Mouse (Mus musculus) monocyte, adult 2 months (primary cell): ENCODE results near the gene Wdr89.

Experiments used
- DNase-seq, 2 experiments: peaks; one replicate each; pipeline ENCODE4 v3.0.0; 2022; ENCODE audit warnings: low spot score in 2 of 2, low read depth in 1 of 2

Gene Wdr89

DNA sequence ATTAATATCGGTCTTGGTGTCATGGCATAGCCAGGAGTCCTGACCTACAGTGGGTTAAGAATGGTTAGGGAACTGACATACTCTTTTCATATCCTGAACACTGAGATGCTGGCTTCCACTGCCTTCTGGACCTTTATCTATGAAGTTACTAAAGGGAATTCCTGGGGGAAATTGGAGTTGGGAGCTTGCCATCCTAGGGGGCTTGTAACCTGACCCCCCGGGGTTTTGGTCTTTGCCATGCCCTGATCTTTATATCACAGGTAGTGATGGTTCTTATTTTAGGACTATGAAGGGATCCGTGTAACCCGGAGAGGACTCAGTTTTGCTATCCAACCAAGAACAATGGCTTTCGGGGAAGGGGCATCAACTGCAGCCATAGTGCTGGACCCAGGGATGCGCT, 1.3 kb upstream of the Wdr89 start:
- no peak for DNase-seq

GRCm38 (mm10) chr12:75668916-75669257, 450 bp downstream of the Wdr89 start:
- DNase-seq: no peak

DNA sequence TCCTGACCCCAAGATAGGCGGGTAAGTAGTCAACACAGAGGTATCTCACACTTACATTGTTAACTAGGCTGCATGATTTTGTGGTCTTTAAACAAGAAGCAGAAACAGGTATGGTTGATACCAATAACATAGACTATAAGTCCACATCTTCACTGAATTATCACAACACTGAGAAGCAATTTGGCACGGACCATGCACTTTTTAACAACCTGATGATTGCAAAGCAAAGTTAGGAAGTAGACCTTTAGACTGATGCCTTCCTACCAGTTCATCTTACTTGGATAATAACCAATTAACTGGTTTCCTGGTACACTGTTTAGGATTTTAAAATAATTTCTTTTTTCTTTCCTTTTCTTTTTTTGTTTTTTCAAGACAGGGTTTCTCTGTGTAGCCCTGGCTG, 1.1 kb downstream of the Wdr89 start:
- no peak for DNase-seq

DNA sequence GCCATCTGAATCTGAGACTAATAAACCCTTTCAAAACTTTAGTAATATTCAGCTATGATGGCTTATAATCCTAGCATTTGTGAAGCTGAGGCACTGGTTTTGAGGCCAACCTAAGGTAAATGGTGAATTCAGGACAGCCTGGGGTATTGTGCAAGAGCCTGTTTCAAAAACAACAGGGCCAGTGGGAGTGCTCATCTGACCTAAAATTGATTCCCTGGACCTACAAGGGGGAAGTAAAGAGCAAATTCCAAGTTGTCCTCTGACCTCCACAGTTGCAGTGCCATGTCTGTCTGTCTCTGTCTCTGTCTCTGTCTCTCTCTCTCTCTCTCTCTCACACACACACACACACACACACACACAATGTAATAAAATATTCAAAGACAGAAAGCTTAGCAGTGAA, 2.4 kb downstream of the Wdr89 start:
- no peak for DNase-seq

- DNase-seq: no peak
Observed at GRCm38 (mm10) chr12:75664516-75664810, 4.9 kb downstream of the Wdr89 start.

DNA sequence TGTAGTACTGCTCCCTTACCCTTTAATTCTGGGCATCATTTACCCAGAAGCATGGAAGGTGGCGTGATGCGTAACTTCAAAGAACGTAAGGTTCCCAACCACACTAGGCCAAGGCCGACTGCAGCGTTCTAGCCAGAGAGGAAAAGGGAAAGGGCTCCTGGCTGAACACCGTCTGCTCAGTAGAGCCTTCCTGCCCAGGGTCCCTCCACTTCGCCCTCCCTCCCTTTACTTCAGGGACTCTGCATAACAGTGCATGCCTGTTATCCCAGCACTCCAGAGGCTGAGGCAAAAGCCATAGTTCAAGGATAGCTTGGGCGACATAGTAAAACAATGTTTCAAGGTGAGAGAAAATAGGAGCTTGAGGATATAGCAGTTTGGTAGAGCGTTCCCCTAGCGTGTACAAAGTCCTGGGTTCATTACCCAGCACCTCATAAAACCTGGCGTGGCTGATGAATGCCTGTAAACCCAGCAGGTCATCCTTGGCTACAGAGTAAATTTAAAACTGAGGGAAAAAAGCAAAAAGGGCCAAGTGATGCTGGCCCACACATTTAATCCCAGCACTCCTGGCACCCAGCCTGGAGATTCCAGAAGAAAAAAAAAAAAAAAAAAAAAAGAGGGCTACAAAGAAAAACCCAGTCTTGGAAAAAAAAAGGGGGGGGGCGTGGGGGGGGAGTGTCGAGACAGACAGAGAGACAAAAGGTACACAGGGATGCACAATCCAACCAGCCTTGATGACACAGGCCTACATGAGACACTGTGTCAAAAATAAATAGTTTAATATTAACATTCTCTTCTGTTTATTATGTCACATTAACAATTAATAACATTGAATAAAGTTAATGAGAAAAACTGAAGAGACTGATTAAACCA, 5.5 kb downstream of the Wdr89 start:
- DNase-seq: no peak

- no peak for DNase-seq
Observed at GRCm38 (mm10) chr12:75662376-75662775, 7.0 kb downstream of the Wdr89 start.

GRCm38 (mm10) chr12:75658403-75658802, 10.9 kb downstream of the Wdr89 start:
- DNase-seq: no peak

- DNase-seq: no peak
Observed at GRCm38 (mm10) chr12:75656580-75656979, 12.8 kb downstream of the Wdr89 start.

DNA sequence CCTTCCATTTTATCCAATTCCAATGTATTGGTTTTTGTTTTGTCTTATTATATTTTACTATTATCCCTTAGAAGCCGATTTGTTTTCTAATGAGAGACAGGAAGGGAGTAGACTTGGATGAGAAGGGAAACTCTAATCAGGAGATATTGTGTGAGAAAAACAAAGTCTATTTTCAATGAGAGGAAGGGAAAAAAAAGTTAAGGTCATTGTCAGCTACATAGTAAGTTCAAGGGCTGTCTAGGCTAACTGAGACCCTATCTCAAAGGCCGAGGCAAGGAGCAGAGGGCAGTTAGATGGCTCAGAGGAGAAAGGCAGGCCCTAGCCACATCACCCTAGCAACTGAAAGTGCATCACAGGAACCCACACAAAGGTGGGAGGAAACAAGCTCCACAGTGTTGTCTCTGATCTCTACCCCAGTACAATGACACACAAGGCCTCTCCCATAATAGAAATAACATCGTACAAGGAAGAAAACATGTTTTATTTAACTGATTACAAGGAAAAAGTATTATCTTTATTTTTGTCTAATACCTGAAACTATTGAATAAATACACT, 15.0 kb downstream of the Wdr89 start:
- DNase-seq: no peak

DNA sequence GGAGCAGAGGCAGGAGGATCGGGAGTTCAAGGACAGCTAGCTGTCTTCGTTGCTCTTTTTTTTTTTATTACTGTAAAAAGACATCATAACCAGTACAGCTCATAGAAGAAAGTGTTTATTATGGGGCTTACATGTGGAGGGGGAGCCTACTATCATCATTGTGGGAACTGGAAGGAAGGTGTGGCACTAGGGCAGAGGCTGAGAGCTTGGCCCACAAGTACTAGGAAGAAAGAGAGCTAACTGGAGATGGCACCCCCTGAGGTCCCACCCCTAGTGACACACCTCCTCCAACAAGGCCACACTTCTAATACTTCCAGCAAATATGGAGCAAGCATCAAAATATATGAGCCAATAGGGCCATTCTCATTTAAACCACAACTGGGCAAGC, 19.6 kb downstream of the Wdr89 start:
- DNase-seq: no peak

DNA sequence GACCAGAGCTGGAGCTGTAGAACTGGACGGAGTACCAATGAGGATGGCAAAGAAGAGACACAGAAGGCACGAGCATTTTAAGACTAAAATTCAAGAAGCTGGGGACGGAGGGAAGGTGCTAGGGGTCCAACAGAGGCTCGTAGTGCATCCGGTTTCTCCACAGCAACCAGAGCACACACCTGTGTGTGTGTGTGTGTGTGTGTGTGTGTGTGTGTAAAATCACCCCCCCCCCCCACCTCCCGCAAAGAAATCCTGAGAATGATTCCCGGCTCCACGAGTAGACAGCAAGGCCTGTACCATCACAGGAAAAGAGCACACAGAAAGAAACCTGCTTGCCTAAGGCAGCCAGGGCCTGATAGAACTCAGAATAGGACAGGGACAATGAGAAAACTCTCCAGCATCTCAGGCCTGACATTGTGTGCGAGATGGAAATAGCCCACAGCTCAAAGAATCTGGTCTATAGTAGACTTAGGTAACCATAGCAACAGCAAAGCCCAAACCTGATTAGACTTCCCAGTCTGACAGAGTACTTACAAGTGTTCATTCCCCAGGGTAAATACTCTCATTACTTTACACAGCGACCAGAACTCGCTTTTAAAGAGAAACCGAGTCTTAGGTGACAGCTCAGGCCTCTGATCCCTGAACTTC, 20.2 kb downstream of the Wdr89 start:
- DNase-seq: no peak

GRCm38 (mm10) chr12:75648281-75648680, 21.1 kb downstream of the Wdr89 start:
- no peak for DNase-seq

- DNase-seq: no peak
Observed at GRCm38 (mm10) chr12:75647663-75648062, 21.7 kb downstream of the Wdr89 start.

- DNase-seq: no peak
Observed at GRCm38 (mm10) chr12:75645780-75646179, 23.6 kb downstream of the Wdr89 start.

- no peak for DNase-seq
Observed at GRCm38 (mm10) chr12:75641726-75642125, 27.6 kb downstream of the Wdr89 start.

- no peak for DNase-seq
Observed at GRCm38 (mm10) chr12:75638345-75638744, 31.0 kb downstream of the Wdr89 start.

DNA sequence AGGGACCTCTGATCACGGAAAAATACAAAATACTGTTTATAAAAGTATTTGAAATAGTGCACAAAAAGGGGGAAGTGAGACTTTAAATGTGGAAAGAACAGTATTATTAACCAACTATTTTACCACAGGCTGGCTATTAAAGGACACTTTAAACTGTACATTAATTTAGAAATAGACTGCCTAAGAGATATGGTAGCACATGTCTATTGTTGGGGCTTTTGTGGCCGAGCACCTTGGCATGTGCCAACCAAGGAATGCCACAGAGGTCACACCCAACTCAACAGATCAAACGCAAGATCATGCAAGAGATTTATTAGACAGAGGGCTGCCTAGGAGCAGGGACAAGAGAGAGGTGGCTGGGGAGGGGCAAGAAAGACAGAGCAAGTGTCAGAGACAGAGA, 32.2 kb downstream of the Wdr89 start:
- no peak for DNase-seq

DNA sequence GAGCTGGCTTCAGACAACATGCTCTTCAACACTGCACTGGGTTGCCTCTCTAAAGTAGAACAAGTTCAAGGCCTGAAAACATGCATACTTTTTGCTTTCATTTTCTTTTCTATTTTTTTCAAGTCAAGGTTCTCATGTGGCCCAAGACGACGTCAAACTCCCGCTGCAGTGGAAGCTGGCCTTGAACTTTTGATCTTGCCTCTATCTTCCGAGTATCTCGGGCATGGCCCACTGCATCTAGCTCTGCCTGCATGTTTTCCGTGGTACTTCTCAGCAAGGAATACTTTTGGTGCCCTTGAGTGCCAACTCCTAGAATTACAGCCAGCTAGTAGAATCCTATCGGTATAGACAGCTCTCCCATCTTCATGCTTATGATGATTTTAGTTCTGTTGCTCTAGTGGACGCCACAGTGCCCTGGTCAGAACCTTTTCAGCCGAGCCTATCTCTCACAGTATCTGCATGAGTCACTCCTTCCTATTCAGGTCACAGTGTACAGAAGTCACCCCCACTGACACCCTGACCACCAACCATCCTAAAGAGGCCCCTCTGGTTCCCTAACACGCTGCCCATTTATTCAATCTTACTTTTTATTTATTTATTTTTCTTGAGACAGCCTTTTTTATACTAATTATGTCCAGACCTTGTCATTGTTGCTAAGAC, 33.4 kb downstream of the Wdr89 start:
- no peak for DNase-seq

DNA sequence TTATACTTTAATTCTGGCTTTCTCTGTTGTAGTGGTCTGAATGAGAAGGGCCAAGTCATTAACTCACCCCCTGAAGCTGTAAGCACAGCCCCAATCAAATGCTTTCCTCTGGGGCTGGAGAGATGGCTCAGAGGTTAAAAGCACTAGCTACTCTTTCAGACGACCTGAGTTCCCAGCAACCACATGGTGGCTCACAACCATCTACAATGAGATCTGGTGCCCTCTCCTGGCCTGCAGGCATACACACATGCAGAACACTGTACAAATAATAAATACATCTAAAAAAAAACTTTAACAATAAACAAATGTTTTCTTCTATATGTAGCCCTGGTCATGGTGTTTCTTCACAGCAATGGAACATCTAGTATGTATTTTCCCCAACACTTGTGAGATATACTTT, 39.7 kb downstream of the Wdr89 start:
- no peak for DNase-seq

- no peak for DNase-seq
Observed at GRCm38 (mm10) chr12:75623292-75623691, 46.0 kb downstream of the Wdr89 start.

DNA sequence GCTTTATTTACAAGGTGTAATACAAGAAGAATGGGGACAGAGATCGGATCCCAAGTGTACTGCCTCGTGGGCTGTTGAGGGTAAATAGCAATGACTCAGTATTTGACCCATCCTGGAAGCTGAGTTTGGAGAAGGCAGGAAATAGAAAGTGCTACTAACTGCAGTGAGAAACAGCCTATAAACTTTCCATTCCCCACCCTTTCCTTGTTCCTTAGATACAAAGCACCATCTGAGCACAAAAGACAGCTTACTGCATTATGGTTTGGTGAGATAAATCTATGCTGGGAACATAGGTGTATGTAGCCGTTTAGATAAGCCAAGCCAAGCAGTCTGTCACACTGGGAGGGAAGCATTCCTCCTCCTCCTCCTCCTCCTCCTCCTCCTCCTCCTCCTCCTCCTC, 46.5 kb downstream of the Wdr89 start:
- no peak for DNase-seq
